Mouse (Mus musculus): ENCODE measurements around the gene Gm20422. TPM values are rescaled to one million over a fixed set of nuclear protein-coding genes. Genes with fewer than 3 reads are reported as not detected.

Gene Gm20422
- total RNA-seq (2021) (1 to 10 TPM in 1 of 2 experiments, not detected in 1; 2.3 TPM), polyA plus RNA-seq (2012; rRNA removed) (0.25 and 0.33 TPM in 2 replicates)
- long read RNA-seq, partial matches to known transcripts = 0 of 1 reads
- long read RNA-seq, other reads (novel, unspliced or antisense) = 1 of 1 reads

- peak; percentile 93 for DNase-seq
Measured at GRCm38 (mm10) chr8:69774503-69775148, at the start of gene Gm20422. Gene Gm20422 (minus strand): TSS chr8:69774886.

DNA sequence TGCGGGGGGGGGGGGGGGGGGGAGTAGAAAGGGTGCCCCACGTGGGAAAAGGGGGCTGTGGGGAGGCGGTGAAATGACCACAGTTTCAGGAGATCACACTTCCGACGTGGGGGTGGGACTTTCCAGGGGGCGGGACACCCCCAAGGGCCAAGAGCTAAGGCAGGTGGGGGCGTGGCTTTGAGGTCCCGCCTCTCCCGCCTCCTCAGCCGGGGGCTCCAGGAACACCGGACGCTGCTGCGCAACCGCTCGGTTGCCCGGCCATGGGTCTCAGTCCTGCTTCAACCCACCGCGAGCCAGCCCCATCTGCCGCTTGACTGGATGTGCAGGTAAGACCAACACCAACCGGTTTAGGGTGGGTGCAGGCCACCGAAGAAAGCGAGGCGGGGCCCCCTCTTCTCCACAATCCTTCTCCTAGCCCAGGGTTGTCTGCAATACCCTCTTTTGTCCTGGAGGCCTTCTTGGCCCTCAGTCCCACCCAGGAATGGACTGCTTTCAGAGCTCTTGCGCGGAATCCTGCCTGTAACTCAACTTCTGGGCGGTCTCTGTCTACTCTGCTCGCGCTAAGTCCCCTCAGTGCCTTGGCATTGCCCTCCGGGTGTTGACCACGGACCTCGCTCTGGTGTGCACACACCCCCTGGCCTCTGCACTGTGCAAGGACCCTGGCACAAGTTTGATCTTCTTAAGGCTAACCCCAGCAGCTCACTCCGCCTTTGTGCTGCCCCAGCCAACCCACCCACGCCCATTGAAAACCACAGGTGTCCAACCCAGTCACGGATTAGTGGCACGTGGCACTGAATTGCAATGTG, 47.9 kb upstream of the Gm20422 start, which contains the start of gene Lpar2:
Lpar2 (plus strand) TSS at position 44 of the 806 bp plus-strand sequence.
- DNase-seq = peak; percentile 81

DNA sequence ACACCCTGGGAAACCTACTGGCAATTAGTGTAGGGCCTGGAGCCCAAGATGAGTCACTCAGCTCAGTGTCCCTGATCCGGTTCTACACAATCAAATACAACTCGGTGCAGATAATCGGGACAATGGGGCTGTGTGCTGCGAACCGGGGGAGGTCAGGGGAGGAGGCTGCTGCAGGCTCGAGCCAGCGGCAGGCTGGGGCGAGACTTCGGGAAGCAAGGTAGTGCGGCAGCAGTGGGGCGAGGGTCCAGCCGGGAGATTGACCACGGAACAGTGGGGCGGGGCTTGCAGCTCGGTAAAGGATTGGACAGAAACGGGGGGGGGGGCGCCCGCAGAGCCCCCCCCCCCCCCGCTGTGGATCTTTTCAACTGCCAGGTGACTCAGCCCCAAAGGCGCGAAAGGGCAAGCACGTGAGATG, 47.3 kb upstream of the Gm20422 start:
- DNase-seq = peak; percentile 70

- DNase-seq = no peak
Measured at GRCm38 (mm10) chr8:69820466-69820865, 45.8 kb upstream of the Gm20422 start.

DNA sequence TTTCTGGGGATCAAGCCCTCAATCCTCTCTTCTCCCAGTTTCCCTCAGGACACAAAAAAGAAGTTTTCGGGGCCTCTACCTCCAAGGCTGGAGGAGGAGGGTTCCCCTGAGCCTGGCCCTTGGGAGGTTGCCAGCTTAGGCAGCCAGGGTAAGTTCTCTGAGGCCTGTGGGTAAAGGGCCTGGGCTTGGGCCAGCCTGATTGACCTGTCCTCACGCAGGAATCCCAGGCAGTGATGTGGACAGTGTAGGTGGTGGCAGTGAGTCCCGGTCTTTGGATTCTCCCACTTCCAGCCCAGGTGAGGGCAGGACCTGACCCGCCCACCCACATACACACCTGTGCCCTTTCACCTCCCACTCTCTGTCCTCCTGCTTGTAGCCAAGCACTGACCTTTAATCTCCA, 40.7 kb upstream of the Gm20422 start:
- no peak for DNase-seq

- DNase-seq = no peak
Measured at GRCm38 (mm10) chr8:69814881-69815280, 40.2 kb upstream of the Gm20422 start.

- no peak for DNase-seq
Measured at GRCm38 (mm10) chr8:69809820-69810219, 35.1 kb upstream of the Gm20422 start.

GRCm38 (mm10) chr8:69808864-69809403, 34.2 kb upstream of the Gm20422 start:
- DNase-seq = no peak

GRCm38 (mm10) chr8:69808094-69808863, 33.6 kb upstream of the Gm20422 start, which contains the start of gene Gmip:
Gene Gmip (plus strand): TSS chr8:69808679.
- DNase-seq = peak; percentile 89

- DNase-seq = peak; percentile 6
Measured at GRCm38 (mm10) chr8:69807236-69807635, 32.5 kb upstream of the Gm20422 start.

- no peak for DNase-seq
Measured at GRCm38 (mm10) chr8:69805491-69805890, 30.8 kb upstream of the Gm20422 start.

DNA sequence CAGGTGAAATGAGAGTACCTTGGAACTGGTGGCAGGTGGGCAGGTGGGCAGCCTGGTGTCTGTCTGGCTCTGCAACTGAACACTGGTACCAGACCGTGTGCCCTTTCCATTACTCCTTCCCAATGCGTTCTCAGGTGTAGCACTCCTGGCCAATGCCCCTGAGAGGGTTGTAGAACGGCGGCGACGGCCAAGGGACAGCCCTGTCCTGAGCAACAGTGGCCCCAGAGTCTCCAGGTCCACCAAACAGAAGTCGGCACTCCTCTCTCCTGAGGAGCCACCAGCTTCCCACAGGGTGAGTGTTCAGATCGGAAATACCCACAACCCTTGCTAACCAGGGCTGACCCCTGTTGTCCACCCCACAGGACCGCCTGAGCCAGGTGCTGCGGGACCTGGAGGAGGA, 30.4 kb upstream of the Gm20422 start:
- no peak for DNase-seq

- DNase-seq = no peak
Measured at GRCm38 (mm10) chr8:69804537-69804936, 29.9 kb upstream of the Gm20422 start.

- no peak for DNase-seq
Measured at GRCm38 (mm10) chr8:69803366-69803765, 28.7 kb upstream of the Gm20422 start.

DNA sequence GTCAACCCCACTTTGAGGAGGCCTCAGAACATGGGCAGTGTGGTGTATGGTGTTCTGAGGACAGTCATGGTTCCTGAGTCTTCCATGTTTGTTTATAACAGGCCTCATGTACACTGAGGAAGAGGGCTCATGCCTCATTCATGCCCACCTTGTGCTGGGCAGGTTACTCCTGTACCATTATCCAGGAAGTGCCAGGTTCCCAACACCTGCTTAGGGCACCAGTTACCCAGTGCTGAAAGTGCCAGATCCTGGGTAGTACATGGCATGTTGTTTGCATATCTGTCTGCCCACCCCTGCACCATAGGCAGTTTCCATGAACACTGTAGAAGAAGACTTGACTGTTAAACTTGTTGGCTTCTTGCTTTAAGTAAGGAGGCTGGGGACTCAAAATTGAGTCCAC, 27.5 kb upstream of the Gm20422 start:
- no peak for DNase-seq

DNA sequence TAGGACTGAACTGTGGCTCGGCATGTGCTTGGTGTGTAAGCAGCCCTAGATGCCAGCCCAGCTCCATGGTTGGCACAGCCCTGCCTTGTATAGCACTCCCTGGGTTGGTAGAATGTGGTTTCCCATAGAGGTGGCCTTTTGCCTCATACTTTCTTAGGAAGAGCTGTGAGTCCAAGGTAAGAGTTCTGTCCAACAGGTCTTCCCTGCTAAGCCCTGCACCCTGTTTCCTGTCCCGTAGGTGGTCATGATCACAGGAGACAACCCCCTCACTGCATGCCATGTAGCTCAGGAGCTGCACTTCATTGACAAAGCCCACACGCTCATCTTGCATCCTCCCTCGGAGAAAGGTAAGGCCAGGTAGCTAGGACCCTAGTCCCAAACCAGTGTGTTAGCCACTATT, 27.1 kb upstream of the Gm20422 start:
- no peak for DNase-seq

DNA sequence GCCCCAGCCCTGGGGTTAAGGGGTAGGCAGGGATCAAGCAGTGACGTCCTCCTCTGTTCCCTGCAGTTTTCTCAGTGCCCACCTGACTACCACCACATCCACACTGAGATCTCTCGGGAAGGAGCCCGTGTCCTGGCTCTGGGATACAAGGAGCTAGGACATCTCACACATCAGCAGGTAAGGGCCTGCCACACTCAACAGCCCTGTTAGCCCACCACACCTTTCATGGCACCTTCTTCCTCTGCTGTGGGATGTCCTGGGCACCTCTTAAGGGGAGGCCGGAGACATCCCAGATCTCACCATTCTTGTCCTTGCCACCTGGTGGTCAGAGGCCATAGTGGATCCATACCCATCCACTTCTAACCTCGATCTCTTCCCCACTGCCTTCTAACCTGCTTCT, 25.3 kb upstream of the Gm20422 start:
- no peak for DNase-seq

DNA sequence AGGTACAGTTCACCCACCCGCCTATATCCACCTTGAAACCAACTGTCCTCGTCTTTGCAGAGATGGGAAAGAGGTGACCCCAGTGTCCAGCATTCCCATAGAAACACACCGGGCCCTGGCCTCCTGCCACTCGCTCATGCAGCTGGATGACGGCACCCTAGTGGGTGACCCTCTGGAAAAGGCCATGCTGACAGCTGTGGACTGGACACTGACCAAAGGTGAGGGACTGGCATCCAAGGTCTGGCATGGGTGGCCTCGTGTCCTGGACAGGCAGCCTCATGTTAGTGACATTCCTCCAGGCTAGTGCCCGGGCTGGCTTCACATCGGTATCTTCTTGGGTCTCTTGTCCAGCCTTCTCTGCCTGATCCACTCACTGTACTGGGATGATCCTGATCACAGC, 24.6 kb upstream of the Gm20422 start:
- DNase-seq = no peak

GRCm38 (mm10) chr8:69797661-69798060, 23.0 kb upstream of the Gm20422 start:
- DNase-seq = no peak

- no peak for DNase-seq
Measured at GRCm38 (mm10) chr8:69796721-69797345, 22.1 kb upstream of the Gm20422 start.

- DNase-seq = no peak
Measured at GRCm38 (mm10) chr8:69794901-69795300, 20.2 kb upstream of the Gm20422 start.

- DNase-seq = no peak
Measured at GRCm38 (mm10) chr8:69794096-69794495, 19.4 kb upstream of the Gm20422 start.

All from adrenal gland, adult 2 months (tissue).